Mouse (Mus musculus): ENCODE results near the gene Ssh1. TPM values are rescaled to one million over a fixed set of nuclear protein-coding genes. Genes with fewer than 3 reads are reported as not detected.

The Ssh1 gene
- total RNA-seq, 2 experiments from 2014 or later = 20.7 to 31.8 TPM

Other genes with a start within 250 kb of the Ssh1 start
- 10 to 100 TPM; 29.1 to 35.0 TPM for gene Sart3, start 221.4 kb downstream of the Ssh1 start, total RNA-seq (2021)
- 10 to 100 TPM; 72.7 to 78.3 TPM for gene Iscu, start 221.1 kb downstream of the Ssh1 start, total RNA-seq (2021)
- 10 to 100 TPM; 12.0 to 16.0 TPM for gene Tmem119, start 193.4 kb downstream of the Ssh1 start, total RNA-seq (2021)
- 10 to 100 TPM; 16.1 to 18.7 TPM for gene Selplg, start 161.2 kb downstream of the Ssh1 start, total RNA-seq (2021)
- 100 to 1,000 TPM; 117 to 122 TPM for gene Coro1c, start 85.1 kb downstream of the Ssh1 start, total RNA-seq (2021)
- gene Dao, start 9.8 kb upstream of the Ssh1 start, total RNA-seq (2021) = not detected
- 10 to 100 TPM; 30.9 to 31.5 TPM for gene Usp30, start 71.6 kb upstream of the Ssh1 start, total RNA-seq (2021)
- gene Svop, start 97.7 kb upstream of the Ssh1 start, total RNA-seq (2021) = 100 to 1,000 TPM; 151 to 157 TPM
- 1 to 10 TPM; 5.1 to 6.2 TPM for gene Alkbh2, start 134.3 kb upstream of the Ssh1 start, total RNA-seq (2021)
- 1 to 10 TPM; 5.6 to 6.1 TPM for gene Ung, start 136.5 kb upstream of the Ssh1 start, total RNA-seq (2021)
- gene Acacb, start 152.6 kb upstream of the Ssh1 start, total RNA-seq (2021) = 1 to 10 TPM; 2.9 to 5.5 TPM

All from left cerebral cortex, postnatal 10 days (tissue).